Mouse (Mus musculus) CH12F3 (cell line): Measurements from ENCODE around the gene 1700030J22Rik.

Experiments
- in situ Hi-C: fragments of 300-500 bp; cut with MboI; formaldehyde crosslinking; loops from 2 replicates; pipeline ENCODE4 v1.14.3; 2020; ENCODE audit warnings: low sequenced_read_pairs

1700030J22Rik gene

DNA sequence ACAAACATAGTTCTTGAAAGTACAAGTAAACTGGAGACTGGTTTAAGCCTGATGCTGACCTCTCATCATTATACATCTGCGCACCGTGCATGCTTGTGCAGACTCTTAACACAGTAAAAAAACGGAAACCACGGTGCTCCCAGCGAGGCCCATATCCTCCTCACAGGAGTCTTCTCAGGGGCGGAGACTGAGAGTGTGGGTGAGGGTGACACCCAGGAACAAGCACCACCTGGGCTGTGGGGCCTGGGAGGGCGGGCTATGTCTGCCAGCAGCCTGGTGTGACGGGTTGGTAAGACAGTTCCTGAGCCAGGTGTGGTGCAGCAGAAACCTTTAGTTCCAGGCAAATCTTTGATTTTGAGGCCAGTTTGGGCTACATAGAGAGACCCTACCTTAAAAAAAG, 26.3 kb downstream of the 1700030J22Rik start:
- in situ Hi-C loops = no loop called here

DNA sequence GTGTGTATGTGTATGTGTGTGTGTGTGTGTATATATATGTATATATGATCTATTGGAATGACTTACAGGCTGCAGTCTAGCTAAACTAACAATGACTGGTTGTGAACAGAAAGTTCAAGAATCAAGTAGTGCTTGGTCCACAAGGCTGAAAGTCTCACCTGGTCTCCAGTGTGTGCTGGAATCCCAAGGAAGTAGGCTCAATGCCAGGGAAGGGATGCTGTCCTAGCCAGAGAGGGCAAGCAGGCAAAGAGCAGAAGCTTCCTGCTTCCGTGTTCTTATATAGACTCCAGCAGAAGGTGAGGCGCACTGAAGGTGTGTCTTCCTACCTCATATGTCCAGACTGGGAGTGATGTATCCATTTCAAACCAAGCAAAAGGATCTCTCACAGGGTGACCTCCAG, 27.0 kb downstream of the 1700030J22Rik start:
- in situ Hi-C loops = no loop called here

DNA sequence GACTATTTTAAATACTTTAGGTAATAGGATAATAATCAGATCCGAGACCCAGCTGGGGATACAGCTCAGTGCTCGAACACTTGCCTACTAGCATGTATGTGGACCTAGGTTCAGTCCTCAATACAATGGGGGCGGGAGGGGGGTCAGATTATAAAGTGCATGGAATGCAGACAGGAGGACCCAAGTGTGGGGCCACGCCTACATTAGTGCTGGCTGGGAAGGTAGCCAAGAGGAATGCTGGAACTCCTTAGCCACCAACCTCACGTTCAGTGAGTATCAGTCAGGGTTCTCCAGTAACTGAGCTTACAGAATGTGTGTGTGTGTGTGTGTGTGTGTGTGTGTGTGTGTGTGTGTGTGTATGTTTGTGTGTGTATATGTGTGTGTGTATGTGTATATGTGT, 27.4 kb downstream of the 1700030J22Rik start:
- in situ Hi-C loops = no loop called here

DNA sequence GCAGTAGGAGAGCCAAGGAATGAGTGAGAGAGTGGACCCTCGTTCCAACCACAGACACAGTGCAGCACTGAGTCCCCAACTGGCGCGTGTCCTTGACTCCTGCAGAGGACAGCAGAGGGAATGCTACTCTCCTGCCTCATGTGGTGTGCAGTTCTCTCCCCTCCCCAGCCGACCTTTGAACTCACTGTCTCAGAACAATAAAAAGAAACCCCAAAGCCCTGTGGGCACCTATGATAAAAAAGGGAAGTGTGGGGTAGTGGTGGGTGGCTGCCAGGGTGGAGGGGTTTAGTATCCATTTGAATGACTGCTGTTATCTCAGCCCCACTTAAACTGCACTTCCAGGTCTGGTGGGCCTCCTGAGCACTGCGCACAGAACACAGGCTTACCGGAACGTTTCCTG, 31.2 kb downstream of the 1700030J22Rik start:
- in situ Hi-C loops = no loop called here

DNA sequence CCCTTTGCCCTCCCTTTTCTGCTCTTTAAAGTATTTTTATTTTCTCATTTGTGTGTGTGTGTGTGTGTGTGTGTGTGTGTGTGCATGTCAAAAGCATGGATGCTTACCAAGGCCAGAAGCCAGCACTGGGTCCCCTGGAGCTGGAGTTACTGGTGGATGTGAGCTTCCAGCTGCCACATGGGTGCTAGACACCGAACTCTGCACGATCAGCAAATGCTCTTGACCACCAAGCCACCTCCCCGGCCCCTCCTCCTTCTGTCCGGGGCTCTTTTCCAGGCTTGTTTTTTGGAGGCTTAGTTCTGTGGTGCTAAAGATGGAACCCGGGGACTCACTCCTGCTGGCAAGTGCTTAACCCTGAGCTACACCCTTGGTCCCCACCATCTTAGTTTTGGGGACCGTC, 31.9 kb downstream of the 1700030J22Rik start:
- in situ Hi-C loops = no loop called here

DNA sequence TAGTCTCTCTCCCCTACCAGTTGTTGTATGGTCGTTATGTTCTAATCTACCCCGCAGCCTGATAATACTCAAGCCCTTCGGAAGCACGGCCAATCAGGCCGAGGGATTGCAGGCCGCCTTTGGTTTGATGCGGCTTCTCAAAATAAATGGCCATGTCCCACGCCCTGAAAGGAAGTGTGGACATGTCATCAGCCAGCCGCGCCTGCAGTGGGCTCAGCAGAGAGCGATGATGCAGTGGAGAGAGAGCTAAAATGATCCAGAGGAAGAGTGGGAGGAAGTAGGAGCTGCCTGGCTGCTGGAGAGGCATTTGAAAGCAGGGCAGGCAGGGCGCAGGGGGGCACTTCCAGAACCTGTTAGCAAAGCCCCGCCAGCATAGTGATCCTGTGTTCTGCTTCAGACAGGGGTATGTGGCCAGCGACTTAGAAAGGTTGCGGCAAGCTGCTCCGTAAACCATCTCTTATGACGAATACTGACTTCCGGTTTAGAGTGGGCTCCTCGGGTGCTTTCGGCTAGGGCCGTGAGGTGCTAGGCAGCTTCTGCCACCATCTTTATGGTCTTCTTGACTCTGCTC, 32.4 kb downstream of the 1700030J22Rik start:
- in situ Hi-C loops = no loop called here

DNA sequence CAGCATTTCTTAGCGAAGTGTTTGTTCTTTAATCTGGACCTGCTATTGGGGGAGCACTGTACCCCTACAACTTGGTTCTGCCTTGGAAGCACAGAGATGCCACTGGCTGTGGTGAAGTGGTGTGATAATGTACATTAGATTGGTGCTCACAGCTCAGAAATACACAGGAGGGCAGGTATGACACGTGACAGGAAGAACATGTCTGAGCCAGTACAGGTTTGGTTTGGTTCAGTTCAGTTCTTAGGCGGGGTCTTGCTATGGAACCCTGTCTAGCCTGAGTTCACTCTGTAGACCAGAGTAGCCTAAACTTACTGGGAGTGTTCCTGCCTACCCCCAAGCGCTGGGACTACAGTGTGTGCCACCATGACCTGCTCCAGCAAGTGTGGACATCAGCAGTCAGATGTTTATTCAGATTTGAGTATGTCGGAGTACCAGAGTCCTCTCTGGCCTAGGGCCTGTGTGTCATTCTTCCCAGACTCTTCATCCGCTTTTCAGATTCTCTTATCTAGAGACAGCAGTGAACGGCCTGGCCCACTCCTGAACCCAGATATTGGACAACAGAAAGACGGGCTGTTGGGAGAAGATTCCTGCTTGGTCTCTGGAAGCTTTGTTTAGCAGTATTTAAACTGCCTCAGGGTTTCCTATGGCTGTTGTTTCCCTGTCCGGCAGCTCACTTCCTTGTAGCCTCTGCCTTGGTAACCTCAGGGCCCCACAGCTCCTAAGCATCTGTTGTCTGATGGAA, 33.4 kb downstream of the 1700030J22Rik start:
- in situ Hi-C loops = no loop called here

DNA sequence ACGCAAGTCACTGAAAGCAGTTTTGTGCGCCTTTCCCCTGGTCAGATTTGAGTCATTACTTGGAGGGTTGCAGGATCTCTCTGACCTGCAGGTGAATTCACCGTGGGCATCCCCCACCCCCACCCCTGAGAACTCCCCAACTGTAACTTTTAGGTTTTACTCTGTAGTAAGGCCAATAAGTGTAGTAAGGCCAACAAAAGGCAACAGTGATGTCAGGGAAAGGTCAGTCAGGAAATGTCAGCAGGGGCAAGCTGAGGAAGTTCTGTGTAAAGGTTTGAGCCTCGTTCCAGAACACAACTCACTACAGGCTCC, 34.4 kb downstream of the 1700030J22Rik start:
- in situ Hi-C loops = no loop called here

DNA sequence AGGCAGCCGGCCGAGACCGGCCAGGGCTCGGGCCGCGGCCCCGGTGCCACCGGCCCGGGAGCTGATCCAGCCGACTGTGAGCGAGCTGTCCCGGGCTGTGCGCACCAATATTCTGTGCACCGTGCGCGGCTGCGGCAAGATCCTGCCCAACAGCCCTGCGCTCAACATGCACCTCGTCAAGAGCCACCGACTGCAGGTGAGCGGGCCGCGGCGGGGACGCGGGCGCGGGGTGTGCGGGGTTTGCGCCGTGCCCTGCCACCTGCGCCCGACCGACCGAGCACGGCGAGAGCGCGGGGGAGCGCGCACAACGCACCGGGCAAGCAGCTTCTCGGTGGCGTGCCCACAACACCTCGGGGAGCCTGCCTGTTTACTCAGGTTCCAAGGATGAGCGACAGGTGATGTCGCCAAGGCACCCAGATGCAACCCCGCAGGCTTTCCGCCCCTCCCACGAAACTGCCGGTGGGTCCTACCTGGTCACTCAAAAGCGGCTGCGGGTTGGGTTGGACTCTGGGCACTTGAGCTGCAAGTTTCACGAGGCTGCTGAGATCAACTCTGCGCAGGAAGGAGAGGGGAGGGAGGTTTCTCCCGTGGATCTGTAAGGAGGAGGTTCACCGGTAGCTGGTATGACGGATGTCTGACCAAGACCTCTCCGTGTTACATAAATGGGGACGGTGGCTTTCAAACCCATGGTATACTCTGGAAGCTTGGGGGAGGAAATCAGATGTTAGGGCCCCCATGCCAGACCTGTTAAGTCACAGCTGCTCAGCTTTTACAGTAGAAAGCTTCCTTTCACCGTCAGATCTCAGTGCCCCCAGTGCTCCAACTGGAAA, 35.0 kb downstream of the 1700030J22Rik start:
- in situ Hi-C loops = no loop called here

DNA sequence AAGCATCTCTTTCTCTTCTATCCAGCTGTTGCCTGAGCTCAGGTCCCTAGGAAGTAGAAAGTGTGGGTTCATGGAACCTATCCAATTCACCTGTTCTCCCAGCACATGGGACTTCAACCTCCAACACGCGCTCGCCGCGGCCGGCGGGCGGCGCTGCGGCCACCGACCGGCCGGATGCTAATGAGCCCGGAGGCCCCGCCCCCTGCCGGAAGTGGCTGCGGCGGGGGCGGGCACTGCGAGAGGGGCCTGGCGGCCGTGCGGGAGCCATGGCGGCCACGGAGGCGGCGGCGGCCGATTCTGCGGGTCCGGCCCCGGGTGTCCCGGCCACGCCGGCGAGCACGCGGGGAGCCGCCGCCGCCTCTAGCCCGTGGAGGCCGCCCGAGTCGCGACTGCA, 35.6 kb downstream of the 1700030J22Rik start, which contains the start of gene Atmin:
Atmin (plus strand) TSS at position 233 of the 394 bp plus-strand sequence.
- in situ Hi-C loops = no loop called here

DNA sequence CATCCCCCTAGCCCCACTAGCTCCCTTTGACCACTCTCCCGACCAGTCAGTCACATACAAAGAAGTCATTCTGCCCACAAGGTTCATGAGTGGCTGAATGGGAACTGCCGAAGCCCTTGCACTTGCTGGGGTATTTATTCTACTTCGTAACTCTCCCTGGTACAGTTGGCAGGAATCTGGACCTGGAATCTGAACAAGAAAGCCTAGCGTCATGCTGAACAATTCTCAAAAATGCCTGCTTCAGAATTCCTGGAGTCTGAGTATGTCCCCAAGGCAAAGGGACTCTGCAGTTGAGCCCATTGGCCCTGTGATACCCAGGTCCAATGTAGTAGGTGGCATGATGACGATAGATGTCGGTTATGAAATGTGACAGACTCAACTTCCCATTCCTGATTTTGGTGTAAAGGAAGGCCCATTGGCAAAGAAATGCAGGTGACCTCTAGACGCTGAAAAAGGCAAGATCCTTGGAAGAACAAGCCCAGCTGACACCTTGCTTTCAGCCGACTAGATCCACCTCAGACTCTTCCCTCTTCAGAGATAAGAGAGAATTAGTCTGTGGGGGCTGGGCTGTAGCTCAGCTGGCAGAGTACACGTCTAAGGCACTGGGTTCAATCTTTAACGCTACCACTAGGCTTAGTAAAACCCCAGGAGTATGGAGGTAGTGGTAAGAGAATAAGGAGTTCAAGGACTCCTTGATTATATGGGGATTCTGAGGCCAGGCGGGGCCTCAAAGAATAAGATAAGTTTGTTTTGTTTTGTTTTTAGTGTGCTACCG, 36.3 kb downstream of the 1700030J22Rik start:
- in situ Hi-C loops = no loop called here

DNA sequence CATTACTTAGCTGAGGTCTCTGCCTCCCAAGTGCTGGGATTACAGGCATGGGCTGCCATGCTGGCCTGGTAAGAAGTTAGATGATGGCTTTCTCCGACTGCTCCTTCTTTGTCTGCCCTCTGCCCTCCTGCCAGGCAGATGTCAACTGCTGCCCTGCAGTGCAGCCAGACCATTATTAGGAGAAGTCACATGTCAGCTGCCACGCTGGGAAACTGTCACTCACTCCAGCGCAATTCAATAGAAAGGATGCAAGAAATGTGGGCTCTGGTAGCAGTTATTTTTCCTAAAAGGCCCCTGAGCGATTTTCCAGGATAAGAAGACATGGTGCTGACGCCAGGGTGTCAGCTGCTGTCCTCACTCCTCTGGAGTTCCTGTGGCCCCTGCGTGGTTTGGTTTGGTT, 43.3 kb downstream of the 1700030J22Rik start:
- in situ Hi-C loops = no loop called here

DNA sequence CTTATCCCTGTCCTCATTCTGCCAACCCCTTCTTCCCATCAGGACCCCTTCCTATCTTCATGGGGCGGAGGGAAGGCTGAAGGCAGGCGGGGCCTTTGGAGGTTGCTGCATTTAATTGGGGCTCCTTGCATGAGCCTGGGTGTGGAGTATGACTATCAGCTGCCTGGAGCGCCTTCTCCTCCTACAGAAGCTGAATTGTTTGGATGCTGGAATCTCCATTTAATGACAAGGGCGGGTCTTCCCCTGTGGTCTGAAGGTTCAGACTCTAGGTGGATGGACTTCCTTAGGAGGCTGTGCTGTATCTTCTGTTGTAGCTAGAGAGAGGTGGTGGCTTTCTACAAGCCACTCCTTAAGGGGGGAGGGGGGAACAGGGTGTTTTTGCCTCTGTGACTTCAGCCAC, 43.8 kb downstream of the 1700030J22Rik start:
- in situ Hi-C loops = no loop called here

DNA sequence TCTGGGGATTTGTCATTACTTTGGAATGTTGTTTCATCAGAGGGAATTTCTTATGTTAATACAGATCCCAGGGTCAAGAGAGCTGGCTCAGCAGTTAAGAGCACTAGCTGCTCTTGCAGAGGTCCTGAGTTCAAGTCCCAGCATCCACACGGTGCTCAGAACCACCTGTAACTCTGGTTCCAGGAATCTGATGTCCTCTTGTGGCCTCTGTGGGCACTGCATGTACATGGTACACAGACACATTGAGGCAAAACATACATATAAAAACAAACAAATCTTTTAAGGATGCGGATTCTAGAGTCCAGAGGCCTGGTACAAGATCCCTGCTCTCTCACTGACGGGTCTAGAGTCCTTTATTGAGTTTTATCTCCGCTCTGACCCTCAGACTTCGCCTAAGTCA, 50.2 kb downstream of the 1700030J22Rik start:
- in situ Hi-C loops = no loop called here

DNA sequence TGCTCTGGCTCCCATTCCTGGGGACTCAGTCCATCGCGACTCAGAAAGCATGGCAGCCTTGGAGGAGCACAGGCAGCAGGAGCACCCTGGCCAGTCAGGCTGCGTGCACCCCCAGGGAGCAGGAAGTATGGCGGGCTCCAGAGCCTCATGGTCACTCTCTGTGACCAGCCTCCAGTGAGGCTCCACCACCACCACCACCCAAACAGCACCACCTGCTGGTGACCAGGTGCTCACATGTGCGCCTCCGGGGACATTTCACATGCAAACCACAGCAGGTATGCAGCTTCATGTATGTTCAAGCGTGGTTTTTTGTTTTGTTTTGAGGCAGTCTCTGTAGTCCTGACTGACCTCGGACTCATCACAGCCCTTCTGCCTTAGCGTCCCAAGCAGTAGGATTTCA, 50.9 kb downstream of the 1700030J22Rik start:
- in situ Hi-C loops = no loop called here

DNA sequence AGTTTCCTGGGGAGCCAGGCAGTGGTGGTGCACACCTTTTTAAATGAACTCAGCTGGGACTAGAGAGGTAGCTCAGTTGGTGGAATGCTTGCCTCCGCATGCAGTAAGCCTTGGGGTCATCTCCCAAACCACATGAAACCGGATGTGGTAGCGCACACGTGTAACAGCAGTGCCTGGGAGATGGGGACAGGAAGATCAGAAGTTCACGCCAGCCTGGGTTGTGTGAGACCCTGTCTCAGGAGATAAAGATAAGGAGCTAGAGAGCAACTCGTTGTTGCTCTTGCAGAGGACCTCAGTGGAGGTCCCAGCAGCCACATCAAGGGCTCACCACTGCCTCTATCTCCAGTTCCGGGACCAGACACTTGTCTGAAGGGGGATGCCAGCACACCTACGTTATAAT, 55.2 kb downstream of the 1700030J22Rik start:
- in situ Hi-C loops = no loop called here

DNA sequence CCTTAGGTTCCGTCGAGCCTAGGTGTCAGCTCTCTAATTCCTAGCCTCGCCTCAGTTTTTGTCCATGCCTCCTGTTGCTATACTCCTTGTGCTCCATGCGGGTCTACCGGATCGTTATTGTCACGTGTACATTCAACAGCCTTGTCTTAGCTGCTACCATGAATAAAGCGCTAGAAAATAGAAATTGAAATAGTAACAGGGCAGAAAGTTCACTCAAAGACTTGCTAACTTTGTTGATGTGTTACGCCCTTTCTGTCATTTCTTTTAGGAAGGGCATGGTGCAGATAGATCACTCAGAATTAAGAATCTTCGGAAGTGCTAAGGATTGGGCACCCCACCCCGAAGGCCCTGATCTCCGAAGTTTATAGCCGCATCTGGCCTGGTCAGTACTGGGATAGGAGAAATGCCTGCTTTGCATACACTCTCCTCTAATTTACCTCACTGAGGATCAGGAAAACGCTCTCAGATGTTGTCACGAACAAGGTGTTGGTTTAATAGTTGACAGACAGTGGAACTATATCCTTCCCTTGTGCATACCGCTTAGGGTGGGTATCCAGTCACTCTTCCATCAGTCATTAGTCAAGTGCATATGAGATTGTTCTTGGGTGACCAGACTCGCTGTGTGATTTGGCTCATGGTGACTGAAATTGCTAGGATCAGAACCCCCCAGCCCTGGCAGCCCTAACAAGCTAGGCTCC, 56.5 kb downstream of the 1700030J22Rik start:
- in situ Hi-C loops = no loop called here

DNA sequence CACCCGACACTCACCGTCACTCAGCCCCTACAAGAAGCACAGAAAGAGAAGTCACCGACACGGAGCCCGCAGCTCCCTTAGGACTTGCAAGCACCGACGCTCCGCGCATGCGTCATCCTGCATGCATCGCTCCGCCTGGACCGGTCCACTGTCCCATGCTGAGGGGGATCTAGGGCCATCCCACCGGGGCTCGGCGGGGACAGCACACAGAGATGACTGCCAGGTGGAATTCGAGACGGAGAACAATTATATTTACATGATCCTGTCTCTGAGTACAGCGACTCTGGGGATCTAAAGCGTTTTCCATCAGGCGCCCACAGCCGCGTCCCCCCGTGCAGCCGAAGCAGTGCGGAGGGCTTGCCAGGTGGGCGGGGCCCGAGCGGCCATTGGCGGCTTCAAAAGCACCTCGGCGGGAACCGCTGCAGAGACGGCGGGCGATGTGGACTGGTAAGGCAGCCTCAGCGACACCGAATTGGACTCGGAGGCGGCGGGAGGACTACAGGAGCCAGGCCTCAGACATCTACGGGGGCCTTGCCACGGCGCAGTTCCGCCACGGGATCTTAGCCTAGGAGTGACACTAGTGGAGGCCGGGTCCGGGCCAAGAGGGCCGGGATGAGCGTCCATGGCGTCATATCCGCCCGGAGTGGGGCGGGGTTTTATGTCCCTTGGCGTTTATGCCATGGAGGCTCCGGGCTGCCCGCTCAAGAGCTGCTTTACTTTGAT, 57.3 kb downstream of the 1700030J22Rik start, which contains the start of the genes Cmc2 and Cenpn:
Cmc2 (minus strand) TSS at position 119 of the 723 bp plus-strand sequence.
Cenpn (plus strand) TSS at position 394 of the 723 bp plus-strand sequence.
- in situ Hi-C loops = no loop called here

DNA sequence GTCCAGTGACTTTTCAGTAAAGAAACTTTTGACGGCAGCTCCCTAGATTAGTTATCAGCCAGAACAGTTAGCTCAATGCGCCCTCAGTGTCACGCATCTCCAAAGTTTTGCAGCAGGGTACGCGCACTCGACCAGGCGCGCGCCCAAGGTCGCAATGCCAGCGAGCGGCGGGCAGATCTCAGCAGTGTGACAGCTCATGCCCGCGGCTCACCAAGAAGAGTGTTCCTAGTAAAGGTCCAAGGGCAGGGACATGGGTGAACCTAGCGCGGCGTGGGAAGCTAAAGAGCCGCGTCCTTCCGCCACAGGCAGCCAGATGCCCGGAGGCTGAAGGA, 57.8 kb downstream of the 1700030J22Rik start:
- in situ Hi-C loops = no loop called here
